Mouse (Mus musculus): ENCODE data around the gene Chst3. TPM values are rescaled to one million over a fixed set of nuclear protein-coding genes. Genes with fewer than 3 reads are reported as not detected.
"Not testable (repeated sequence)": the region's sequence is repeated elsewhere in the genome, so short reads cannot be mapped to it uniquely, and the experiment has no call there.

Gene Chst3
- total RNA-seq, 2 experiments from 2014 or later: 0.74 to 1.5 TPM

DNA sequence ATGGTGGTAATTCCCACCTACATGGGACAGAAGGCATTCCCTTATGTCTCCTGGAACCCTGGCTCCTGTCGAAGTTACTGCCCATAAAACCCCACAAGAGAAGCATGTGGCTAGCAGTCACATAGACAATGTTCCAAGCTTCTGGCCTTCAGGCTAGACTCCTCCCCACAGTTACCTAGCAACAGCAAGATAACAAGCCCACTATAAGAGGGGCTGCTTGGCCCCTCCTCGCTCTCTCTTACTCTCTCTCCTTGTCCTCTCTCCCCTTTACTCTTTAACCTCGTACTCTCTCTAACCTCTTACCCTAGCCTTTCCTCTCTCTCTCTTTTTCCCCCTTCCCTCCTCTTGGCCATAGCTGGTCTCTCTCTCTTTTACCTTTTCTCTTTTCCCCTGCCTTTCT, 57.7 kb downstream of the Chst3 start:
- DNase-seq: not testable (repeated sequence)

DNA sequence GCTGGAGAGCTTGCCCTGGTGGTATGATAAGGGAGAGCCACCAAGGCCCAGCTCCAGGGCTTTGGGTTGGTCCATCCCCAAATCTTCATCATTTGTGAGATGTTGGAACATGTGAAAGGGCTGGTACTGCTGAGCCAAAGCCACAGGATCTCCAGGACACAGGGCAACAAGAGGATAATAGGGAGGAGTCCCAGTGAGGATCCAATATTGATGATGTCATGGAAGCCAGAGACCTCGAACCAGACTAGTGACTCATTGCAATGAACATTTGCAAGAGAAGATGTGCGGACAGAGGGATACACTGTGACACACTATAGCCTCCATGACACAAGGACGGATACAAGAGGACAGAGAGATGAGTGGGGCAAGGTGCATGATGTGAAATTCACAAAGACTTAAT, 60.9 kb downstream of the Chst3 start:
- no peak for DNase-seq

DNA sequence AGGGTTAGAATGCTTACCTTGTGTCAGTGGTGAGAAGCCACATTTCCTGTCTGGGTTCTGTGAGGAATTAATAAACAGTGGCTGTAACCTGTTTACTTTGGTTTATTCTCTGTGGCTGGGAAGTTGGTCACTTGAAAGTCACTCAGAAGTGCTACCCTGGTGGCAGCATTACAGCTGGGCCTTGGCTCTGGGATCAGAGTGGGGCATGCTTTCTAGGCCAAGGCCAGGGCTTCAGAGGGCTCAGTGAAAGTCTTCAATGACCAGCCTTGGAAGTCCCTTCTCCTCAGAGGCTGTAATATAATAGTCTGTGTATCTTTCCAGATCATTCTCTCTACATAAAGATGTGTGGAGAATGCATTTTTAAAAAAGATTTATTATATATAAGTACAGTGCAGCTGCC, 63.0 kb downstream of the Chst3 start:
- no peak for DNase-seq

DNA sequence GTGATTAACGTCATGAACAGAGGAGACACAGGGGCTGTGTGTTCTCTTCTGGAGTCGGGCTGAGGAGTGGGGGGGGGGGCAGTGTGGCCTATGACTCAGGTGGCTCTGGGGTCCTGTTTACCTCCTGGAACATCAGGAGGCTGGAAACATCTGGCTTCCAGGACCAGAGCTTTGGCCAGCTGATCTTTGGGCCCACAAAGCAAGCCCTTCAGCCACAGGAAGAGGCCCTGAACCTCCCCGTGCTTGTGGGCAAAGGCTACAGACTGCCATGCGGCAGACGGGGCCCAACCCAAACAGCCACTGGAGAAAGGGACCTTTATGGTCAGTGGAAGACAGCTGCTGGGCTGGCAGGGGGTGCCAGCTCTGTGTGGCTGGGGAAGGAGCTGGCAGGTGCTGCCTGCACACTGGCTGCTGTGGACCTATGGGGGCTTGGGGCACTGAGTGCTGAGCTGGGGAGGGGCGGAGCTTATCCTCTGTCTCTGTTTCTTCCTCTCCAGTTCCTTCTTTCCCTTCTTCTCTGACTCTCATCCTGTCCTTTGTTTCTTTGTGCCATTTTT, 67.9 kb downstream of the Chst3 start:
- DNase-seq: no peak

DNA sequence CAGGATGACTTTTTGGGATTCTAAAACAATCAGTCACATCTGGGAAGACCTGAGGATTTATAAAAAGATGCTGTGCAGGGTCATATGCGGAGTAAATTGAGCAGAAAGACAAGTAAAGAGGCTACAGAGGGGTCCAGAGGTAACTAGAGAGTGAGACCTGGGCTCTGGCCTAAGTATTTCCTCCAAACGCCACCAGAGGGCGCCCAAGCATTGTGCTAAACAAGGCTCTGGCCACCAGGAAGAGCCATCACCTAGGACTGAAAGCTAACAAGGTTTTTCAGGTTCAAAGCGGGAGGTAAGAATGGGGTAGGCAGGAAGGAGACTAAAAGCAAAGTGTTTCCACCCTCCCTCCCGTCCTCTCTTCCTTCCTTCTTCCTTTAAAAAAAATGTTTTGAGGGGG, 71.0 kb downstream of the Chst3 start:
- peak; percentile 77 to 90 for DNase-seq

DNA sequence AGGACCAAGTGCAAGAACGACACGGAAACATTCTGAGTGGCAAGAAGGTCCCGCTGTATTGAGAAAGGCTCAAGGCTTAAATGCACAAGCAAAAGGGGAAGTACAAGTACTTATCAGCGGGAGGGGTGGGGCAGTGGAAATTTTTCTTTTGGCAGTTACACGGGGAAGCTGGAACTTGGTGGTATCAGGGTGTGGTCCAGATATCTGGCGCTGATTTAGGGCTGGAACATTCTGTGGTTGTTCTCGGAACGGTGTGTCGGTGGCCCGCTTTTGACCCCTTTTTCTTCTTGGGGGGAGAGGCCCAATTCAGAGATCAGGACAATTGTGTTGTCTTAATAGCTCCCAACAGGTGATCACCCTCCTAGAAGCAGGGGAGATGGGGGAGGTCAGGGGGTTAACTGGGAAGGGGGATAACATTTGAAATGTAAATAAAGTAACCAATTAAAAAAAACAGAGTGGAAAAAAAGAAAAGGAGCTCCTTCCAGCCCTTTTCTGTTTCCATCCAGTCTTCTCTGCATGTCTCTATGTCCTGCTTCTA, 71.5 kb downstream of the Chst3 start:
- DNase-seq: peak; percentile 27 to 64

DNA sequence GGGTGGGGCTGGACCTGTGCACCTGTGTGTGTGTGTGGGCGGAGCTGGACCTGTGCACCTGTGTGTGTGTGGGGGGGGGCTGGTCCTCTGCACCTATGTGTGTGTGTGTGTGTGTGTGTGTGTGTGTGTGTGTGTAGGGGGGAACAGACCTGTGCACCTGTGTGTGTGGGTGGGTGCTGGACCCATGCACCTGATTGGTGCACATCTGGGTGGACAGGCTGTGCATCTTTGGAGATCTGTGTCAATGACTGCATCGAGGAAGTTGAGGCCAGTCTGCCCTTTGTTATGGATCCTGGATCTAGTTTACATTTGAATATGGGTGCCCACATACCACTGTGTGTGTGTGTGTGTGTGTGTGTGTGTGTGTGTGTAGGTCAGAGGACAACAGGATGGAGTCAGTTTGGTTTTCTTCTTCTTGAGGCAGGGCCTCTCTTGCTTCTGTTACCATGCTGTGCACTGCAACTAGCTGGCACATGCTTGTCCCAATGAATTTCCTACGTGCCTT, 77.4 kb downstream of the Chst3 start:
- DNase-seq: no peak

DNA sequence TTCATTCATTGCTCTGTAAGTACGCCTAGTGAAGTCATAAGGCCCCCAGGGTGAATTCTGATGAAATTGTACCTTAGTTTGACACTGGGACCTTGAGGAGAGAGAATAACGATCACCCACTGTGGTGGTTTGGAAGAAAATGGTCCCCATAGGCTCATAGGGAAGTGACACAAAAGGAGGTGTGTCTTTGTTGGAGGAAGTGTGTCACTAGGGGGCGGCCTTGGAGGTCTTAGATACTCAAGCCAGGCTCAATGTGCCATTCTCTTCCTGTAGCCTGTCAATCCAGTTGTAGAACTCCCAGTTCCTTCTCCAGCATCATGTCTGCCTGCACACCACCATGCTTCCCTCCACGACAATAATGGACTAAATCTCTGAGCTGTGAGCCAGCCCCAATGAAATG, 78.3 kb downstream of the Chst3 start:
- DNase-seq: no peak

DNA sequence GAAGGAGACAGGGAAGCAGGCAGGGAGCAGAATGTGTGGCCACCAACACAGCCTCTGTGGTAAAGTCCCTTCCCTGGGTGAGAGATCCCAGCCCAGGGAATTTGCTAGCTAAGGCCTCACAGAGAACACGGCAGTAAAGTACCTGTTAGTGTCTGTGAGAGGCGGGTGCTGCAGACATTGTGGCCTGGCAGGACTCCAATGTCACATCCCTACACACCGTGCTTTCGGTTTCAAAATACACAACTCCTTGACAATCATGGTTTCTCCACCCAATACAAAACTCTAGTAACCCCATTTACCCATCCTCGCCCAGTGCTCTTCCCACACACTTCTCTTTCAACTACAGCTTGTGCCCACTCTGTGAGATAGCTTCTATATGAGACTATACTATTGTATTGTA, 80.4 kb downstream of the Chst3 start:
- no peak for DNase-seq

DNA sequence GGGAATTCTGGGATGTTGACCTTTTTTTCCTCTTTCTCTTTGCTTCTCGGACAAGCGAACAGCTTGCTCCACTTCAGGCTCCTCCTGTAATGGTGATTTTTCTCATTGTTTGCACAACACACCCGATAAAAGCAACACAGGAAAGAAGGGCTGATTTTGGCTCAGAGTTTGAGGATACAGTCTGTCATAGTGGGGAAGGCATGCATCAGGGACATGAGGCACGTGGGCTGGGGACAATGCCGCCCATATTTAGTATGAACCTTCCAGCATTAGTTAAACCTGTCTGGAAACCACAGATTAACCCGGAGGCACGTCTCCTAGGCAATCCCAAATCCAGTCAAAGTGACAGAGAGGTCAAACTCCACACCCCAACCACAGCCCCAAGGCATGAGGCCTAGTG, 82.1 kb downstream of the Chst3 start:
- no peak for DNase-seq

DNA sequence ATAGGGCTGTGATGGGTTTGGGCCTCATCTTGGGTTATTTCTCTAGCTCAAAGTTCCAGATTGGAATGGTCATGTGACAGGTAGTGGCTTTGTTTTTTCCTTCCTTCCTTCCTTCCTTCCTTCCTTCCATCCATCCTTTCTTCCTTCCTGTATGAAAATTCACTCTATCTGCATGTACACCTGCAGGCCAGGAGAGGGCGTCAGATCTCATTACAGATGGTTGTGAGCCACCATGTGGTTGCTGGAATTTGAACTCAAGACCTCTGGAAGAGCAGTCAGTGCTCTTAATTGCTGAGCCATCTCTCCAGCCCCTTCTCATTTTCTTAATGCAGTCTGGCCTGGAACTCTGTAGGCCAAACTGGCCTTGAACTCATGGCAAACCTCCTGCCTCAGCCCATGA, 83.0 kb downstream of the Chst3 start:
- not testable (repeated sequence) for DNase-seq

DNA sequence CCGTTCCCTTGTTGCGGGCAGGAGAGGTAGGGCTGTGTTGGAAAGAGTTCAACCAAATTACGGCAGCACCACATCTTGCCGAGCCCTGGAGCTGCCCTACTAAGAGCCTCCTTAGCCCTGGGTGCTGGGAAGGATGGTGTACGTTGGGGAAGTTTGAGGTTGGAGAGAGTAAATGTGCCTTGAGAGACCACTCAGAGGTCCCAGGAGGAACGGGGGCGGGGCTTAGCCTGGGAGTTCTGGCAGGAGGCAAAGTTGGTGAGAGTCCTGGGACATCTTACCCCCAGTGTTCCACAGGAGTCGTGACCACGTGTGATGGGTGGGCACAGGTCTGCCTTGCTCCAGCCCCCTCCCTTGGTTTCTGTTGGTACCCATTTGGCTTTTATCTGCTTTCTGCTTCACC, 84.9 kb downstream of the Chst3 start:
- no peak for DNase-seq

DNA sequence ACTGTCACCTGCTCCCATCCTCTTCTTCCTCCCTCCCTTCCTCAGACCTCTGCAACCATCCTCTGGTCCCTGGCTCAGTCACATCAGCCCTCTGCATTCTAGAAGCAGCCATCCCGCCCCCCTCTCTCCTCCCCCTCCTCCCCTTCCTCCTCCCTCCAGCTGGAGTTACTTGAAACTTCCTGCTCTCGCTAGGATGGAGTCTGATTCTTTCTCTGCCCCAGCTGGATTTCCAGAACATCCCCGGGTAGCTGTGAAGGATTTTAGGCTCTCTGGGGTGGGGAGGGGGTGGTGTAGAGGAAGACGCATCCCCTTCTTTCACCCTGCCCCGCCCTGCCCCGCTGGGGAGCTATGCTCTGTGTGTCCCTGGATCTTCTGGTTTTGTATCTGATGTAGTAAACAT, 85.6 kb downstream of the Chst3 start:
- no peak for DNase-seq

Small RNA genes within 50 kb of the gene (microRNA-seq; reads per million reads assigned to microRNA genes)
- gene Gm22117: 0 reads per million in 2 experiments

Other genes with a start within 250 kb of the Chst3 start
- 10 to 100 TPM; 23.2 to 25.9 TPM for gene Ascc1, start 216.5 kb downstream of the Chst3 start, total RNA-seq (2021)
- 10 to 100 TPM; 73.8 to 84.0 TPM for gene Anapc16, start 216.1 kb downstream of the Chst3 start, total RNA-seq (2021)
- gene Spock2, start 113.0 kb downstream of the Chst3 start, total RNA-seq (2021): 10 to 100 TPM; 10.3 to 16.2 TPM
- 1,000 to 10,000 TPM; 1,306 to 1,321 TPM for gene Psap, start 58.4 kb upstream of the Chst3 start, total RNA-seq (2021)
- 10 to 100 TPM; 11.3 to 13.3 TPM for gene Vsir, start 127.6 kb upstream of the Chst3 start, total RNA-seq (2021)
- not detected for gene Gm17455, start 180.5 kb upstream of the Chst3 start, total RNA-seq (2021)